Mouse (Mus musculus): ENCODE results near the gene Srrt. TPM values are rescaled to one million over a fixed set of nuclear protein-coding genes. Genes with fewer than 3 reads are reported as not detected.
A peak's percentile ranks its signal among the peaks of the same experiment; 100 is the strongest.

Gene Srrt
- polyA plus RNA-seq, 1 experiment from 2014 or later: 86.7 TPM

GRCm38 (mm10) chr5:137346983-137347382 lies 39.5 kb upstream of the Srrt start:
- Histone ChIP-seq H3K4me2 (no peak overlapping the region), H3K36me3 (no peaks in the 10 kb centered on the region), H3K9ac (no peak overlapping the region), H3K27ac (peak overlapping the region; percentile 68), H3K27me3 (peaks cover 55% of the 10 kb centered on the region), H3K9me3 (replicated peaks) (no peaks in the 10 kb centered on the region), H3K4me1 (replicated peaks) (peaks cover 5% of the 10 kb centered on the region; the same call in 1 of the 2 replicates), H3K4me3 (replicated peaks) (no peak overlapping the region)
- DNase-seq: no peak
- ATAC-seq (ENCODE audit: low read depth): no peak
- WGBS (ENCODE audit: insufficient replicate concordance): 58% methylated on average over 4 of the region's 4 CpGs

- DNase-seq (no peak), ATAC-seq (ENCODE audit: low read depth) (no peak)
- H3K4me2 ChIP-seq: 0 out of 2 replicates have a peak overlapping the region, but pooled peaks have one; percentile 8
- peaks cover 49% of the 10 kb centered on the region for H3K27me3 ChIP-seq
- H3K9ac ChIP-seq: no peak overlapping the region
- peak overlapping the region; percentile 68 for H3K27ac ChIP-seq
- H3K9me3 ChIP-seq (replicated peaks): no peaks in the 10 kb centered on the region
- no peak overlapping the region for H3K4me3 ChIP-seq (replicated peaks)
- WGBS (ENCODE audit: insufficient replicate concordance): 64% methylated on average over 1 of the region's 1 CpGs
- H3K4me1 ChIP-seq (replicated peaks): peaks cover 5% of the 10 kb centered on the region; the same call in 1 of the 2 replicates
- H3K36me3 ChIP-seq: no peaks in the 10 kb centered on the region
These were observed 38.9 kb upstream of the Srrt start for GRCm38 (mm10) chr5:137346388-137346787.

- Histone ChIP-seq H3K27ac (peak overlapping the region; percentile 68), H3K36me3 (no peaks in the 10 kb centered on the region), H3K27me3 (peaks cover 43% of the 10 kb centered on the region), H3K4me3 (replicated peaks) (no peak overlapping the region), H3K9ac (no peak overlapping the region), H3K4me2 (no peak overlapping the region), H3K4me1 (replicated peaks) (peaks cover 6% of the 10 kb centered on the region; the same call in 1 of the 2 replicates), H3K9me3 (replicated peaks) (no peaks in the 10 kb centered on the region)
- no peak for DNase-seq
- peak; percentile 34 for ATAC-seq (ENCODE audit: low read depth)
- WGBS (ENCODE audit: insufficient replicate concordance): 26% methylated on average over 9 of the region's 9 CpGs
These were observed 38.3 kb upstream of the Srrt start for GRCm38 (mm10) chr5:137345821-137346220.

- H3K4me1 ChIP-seq (replicated peaks): peaks cover 23% of the 10 kb centered on the region
- H3K4me2 ChIP-seq: no peak overlapping the region
- no peaks in the 10 kb centered on the region for H3K9me3 ChIP-seq (replicated peaks)
- H3K9ac ChIP-seq: no peak overlapping the region
- H3K4me3 ChIP-seq (replicated peaks): no peak overlapping the region
- no peaks in the 10 kb centered on the region for H3K36me3 ChIP-seq
- peaks cover 32% of the 10 kb centered on the region for H3K27me3 ChIP-seq
- ATAC-seq (ENCODE audit: low read depth) (no peak), DNase-seq (no peak)
- H3K27ac ChIP-seq: no peak overlapping the region
These were observed 36.4 kb upstream of the Srrt start for GRCm38 (mm10) chr5:137343869-137344268.

- H3K4me3 ChIP-seq (replicated peaks): no peak overlapping the region
- H3K9me3 ChIP-seq (replicated peaks): no peaks in the 10 kb centered on the region
- DNase-seq: no peak
- H3K27me3 ChIP-seq: peaks cover 27% of the 10 kb centered on the region
- no peaks in the 10 kb centered on the region for H3K36me3 ChIP-seq
- WGBS (ENCODE audit: insufficient replicate concordance): 75% methylated on average over 5 of the region's 5 CpGs
- H3K9ac ChIP-seq: no peak overlapping the region
- no peak for ATAC-seq (ENCODE audit: low read depth)
- H3K4me1 ChIP-seq (replicated peaks): peaks cover 27% of the 10 kb centered on the region
- H3K4me2 ChIP-seq: no peak overlapping the region
- no peak overlapping the region for H3K27ac ChIP-seq
These were observed 35.9 kb upstream of the Srrt start for GRCm38 (mm10) chr5:137343412-137343811.

GRCm38 (mm10) chr5:137342407-137343012 lies 35.0 kb upstream of the Srrt start:
- no peak for DNase-seq
- H3K27ac ChIP-seq: no peak overlapping the region
- H3K36me3 ChIP-seq: no peaks in the 10 kb centered on the region
- ATAC-seq (ENCODE audit: low read depth): no peak
- H3K27me3 ChIP-seq: peaks cover 18% of the 10 kb centered on the region
- peaks cover 32% of the 10 kb centered on the region for H3K4me1 ChIP-seq (replicated peaks)
- H3K9ac ChIP-seq: no peak overlapping the region
- H3K4me2 ChIP-seq: no peak overlapping the region
- H3K4me3 ChIP-seq (replicated peaks): no peak overlapping the region
- no peaks in the 10 kb centered on the region for H3K9me3 ChIP-seq (replicated peaks)
- 58% methylated on average over 7 of the region's 7 CpGs for WGBS (ENCODE audit: insufficient replicate concordance)

GRCm38 (mm10) chr5:137340222-137340621 lies 32.7 kb upstream of the Srrt start:
- Histone ChIP-seq H3K4me2 (no peak overlapping the region), H3K4me3 (replicated peaks) (no peak overlapping the region), H3K27ac (no peak overlapping the region), H3K9me3 (replicated peaks) (no peaks in the 10 kb centered on the region), H3K9ac (no peak overlapping the region), H3K27me3 (peaks cover 10% of the 10 kb centered on the region; the same call in 1 of the 2 replicates), H3K4me1 (replicated peaks) (peaks cover 44% of the 10 kb centered on the region), H3K36me3 (no peaks in the 10 kb centered on the region)
- WGBS (ENCODE audit: insufficient replicate concordance): 50% methylated on average over 6 of the region's 6 CpGs
- DNase-seq: no peak
- no peak for ATAC-seq (ENCODE audit: low read depth)

GRCm38 (mm10) chr5:137339290-137339979 lies 32.0 kb upstream of the Srrt start:
- H3K27me3 ChIP-seq: peaks cover 8% of the 10 kb centered on the region; the same call in 1 of the 2 replicates
- peak overlapping the region; percentile 55 for H3K27ac ChIP-seq
- peak overlapping the region; percentile 60 for H3K4me3 ChIP-seq (replicated peaks)
- H3K4me1 ChIP-seq (replicated peaks): peaks cover 42% of the 10 kb centered on the region
- DNase-seq (no peak), ATAC-seq (ENCODE audit: low read depth) (0 out of 2 replicates have a peak, but pooled peaks have one; percentile 21)
- H3K9ac ChIP-seq: peak overlapping the region; percentile 71; the same call in 1 of the 2 replicates
- WGBS (ENCODE audit: insufficient replicate concordance): 21% methylated on average over 22 of the region's 22 CpGs
- no peaks in the 10 kb centered on the region for H3K36me3 ChIP-seq
- H3K9me3 ChIP-seq (replicated peaks): no peaks in the 10 kb centered on the region
- peak overlapping the region; percentile 82 for H3K4me2 ChIP-seq

- no peak for DNase-seq
These were observed 31.3 kb upstream of the Srrt start for GRCm38 (mm10) chr5:137338663-137339289.

GRCm38 (mm10) chr5:137338256-137338655 lies 30.8 kb upstream of the Srrt start:
- 0% methylated on average over 19 of the region's 19 CpGs for WGBS (ENCODE audit: insufficient replicate concordance)
- H3K4me3 ChIP-seq (replicated peaks): peak overlapping the region; percentile 60
- H3K9ac ChIP-seq: peak overlapping the region; percentile 71
- H3K4me2 ChIP-seq: peak overlapping the region; percentile 82
- peaks cover 8% of the 10 kb centered on the region; the same call in 1 of the 2 replicates for H3K27me3 ChIP-seq
- DNase-seq (peak; percentile 74), ATAC-seq (ENCODE audit: low read depth) (peak; percentile 72)
- peaks cover 54% of the 10 kb centered on the region for H3K4me1 ChIP-seq (replicated peaks)
- no peaks in the 10 kb centered on the region for H3K36me3 ChIP-seq
- no peaks in the 10 kb centered on the region for H3K9me3 ChIP-seq (replicated peaks)
- peak overlapping the region; percentile 55 for H3K27ac ChIP-seq

More at GRCm38 (mm10) chr5:137338663-137339289, 31.3 kb upstream of the Srrt start:
- H3K27ac ChIP-seq: peak overlapping the region; percentile 55
- peaks cover 49% of the 10 kb centered on the region for H3K4me1 ChIP-seq (replicated peaks)
- peak overlapping the region; percentile 60 for H3K4me3 ChIP-seq (replicated peaks)
- H3K27me3 ChIP-seq: peaks cover 8% of the 10 kb centered on the region; the same call in 1 of the 2 replicates
- peak overlapping the region; percentile 82 for H3K4me2 ChIP-seq
- ATAC-seq (ENCODE audit: low read depth): peak; percentile 20; the same call in 1 of the 2 replicates
- H3K9me3 ChIP-seq (replicated peaks): no peaks in the 10 kb centered on the region
- 3% methylated on average over 11 of the region's 11 CpGs for WGBS (ENCODE audit: insufficient replicate concordance)
- H3K36me3 ChIP-seq: no peaks in the 10 kb centered on the region
- H3K9ac ChIP-seq: peak overlapping the region; percentile 71

- Histone ChIP-seq H3K4me3 (replicated peaks) (no peak overlapping the region), H3K4me1 (replicated peaks) (peaks cover 64% of the 10 kb centered on the region), H3K36me3 (no peaks in the 10 kb centered on the region), H3K4me2 (peak overlapping the region; percentile 82; the same call in 1 of the 2 replicates), H3K9me3 (replicated peaks) (no peaks in the 10 kb centered on the region), H3K9ac (no peak overlapping the region), H3K27ac (peak overlapping the region; percentile 69), H3K27me3 (peaks cover 8% of the 10 kb centered on the region; the same call in 1 of the 2 replicates)
- 58% methylated on average over 8 of the region's 8 CpGs for WGBS (ENCODE audit: insufficient replicate concordance)
- ATAC-seq (ENCODE audit: low read depth): no peak
- DNase-seq: no peak
These were observed 29.7 kb upstream of the Srrt start for GRCm38 (mm10) chr5:137337190-137337589.
